Mouse (Mus musculus) hindlimb bud, embryonic 11.5 days (tissue): ENCODE data around the gene Fbxl17.

Experiments used
- DNase-seq: peaks from one replicate; pipeline ENCODE4 v3.0.0-alpha.2; 2012; ENCODE audit warnings: low read depth, low spot score; ENCODE audit errors: extremely low spot score

Gene Fbxl17

GRCm38 (mm10) chr17:63499636-63500155, at the start of gene Fbxl17:
TSS of gene Fbxl17 (minus strand) at chr17:63500017.
- no peak for DNase-seq

GRCm38 (mm10) chr17:63547465-63547864, 47.6 kb upstream of the Fbxl17 start:
- DNase-seq = no peak

DNA sequence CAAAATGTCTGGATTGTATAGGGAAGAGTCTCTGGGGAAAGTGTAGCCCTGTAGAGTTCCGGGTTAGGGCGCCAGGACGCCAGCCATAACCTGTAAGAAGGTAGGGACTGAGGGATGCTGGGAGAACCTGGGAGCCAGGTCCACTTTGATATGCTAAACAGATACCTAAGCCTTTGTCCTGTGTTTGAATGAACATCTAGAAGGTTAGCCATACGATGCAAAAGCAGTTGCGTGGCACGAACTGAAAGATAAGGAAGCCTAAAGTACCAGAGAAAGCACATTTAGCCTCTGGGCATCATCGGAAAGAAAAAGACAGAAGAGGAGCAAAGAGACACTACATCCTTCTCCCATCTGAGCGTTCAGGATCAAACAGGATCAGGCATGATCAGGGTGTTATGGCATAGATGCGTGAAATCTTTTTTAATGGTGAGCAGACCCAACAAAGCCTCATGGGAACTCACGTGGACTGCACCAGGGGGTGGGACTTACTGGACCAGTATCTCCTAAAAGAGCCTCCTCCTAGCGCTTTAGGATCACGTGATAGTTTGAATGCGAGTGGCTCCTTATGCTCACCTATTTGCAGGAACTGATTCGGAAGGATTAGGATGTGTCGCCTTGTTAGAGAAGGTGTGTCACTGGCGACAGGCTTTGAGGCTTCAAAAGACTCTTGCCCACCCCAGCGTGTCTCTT, 34.9 kb upstream of the Fbxl17 start:
- no peak for DNase-seq

DNA sequence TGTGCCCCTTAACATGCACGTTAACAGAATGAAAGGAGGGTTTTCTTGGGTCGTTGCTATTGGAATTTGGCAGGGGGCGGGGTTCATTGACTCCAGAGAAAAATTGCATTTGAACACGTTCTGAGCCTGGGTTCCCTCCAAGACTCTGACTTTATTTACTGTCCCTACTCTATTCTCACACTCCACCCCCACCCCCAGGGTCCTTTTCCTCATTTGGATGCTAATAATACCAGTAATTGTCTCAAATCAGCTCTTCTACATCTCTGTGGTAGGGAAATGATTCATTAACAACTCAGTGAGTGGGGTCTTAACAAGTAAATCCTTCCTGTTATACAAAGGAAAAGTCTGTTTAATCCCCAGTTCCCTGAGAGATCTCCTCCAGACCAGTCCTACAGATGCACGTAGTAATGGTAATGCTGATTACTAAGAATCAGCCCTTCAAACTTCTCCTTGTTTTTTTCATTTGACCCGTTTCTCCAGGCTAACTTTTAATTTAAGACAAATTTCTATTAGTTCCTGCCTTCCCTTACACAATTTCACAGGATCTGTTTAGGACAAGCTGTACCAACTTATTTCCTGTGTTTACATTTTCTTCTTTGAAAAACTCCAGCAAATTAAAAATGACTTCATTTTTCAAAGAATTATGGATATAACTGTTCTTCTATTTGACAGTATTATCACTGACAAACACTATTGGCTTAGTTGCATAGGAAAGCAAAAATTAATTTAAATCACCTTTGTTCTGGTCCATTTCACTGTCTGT, 33.4 kb upstream of the Fbxl17 start:
- DNase-seq = no peak

DNA sequence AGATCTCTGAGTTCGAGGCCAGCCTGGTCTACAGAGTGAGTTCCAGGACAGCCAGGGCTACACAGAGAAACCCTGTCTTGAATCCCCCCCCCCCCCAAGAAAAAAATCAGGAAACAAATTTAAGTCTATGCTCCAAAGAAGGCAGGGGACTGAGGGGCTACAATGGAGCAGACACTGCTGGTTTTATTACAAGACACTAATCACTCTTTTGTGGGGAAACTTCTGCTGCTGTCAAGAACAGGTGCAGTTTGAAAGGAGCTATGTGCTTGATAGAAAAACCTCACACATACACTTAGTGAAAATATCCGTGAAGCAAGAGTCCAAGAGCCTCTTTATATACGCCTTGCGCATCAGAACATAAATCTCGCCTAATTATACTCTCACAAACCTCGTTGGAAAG, 29.7 kb upstream of the Fbxl17 start:
- no peak for DNase-seq

GRCm38 (mm10) chr17:63520691-63521090, 20.9 kb upstream of the Fbxl17 start:
- DNase-seq = no peak

- DNase-seq = no peak
Measured at GRCm38 (mm10) chr17:63510451-63510850, 10.6 kb upstream of the Fbxl17 start.

GRCm38 (mm10) chr17:63501091-63501490, 1.3 kb upstream of the Fbxl17 start:
- no peak for DNase-seq

DNA sequence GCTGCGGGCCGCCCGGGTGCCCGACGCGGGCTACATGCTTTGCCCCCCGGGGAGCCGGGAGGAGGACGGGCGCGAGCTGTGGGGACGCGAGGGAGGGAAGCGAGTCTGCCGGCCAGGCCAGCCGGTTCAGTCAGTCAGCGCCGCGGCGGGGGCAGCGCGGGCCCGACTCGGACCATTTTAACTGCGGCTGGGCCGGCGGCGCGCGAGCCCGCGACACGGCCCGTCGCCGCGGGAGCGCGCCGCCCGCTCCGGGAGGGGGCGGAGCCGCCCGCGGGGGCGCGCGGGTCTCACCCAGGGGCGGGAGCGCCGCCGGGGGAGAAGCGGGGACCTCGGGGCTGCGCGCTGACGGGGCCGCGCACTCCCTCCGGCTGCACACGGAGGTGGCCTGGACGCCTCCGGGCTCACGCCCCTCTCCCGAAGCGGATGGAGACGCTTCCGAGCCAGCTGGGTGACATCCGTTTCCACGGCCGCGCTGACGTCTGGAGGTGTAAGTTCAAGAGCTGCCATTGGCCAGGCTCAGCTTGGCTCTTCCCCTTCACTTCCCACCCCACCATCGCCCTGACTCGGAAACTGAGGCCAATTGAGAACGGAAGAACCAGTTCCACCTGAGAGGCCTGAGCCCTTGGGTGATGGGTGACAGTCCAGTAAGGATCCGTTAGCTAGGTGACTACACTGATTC, 478 bp upstream of the Fbxl17 start:
- DNase-seq = peak; percentile 61

- no peak for DNase-seq
Measured at GRCm38 (mm10) chr17:63498717-63499635, 841 bp downstream of the Fbxl17 start.

GRCm38 (mm10) chr17:63498182-63498716, 1.6 kb downstream of the Fbxl17 start:
- peak; percentile 52 for DNase-seq

- no peak for DNase-seq
Measured at GRCm38 (mm10) chr17:63497206-63497731, 2.5 kb downstream of the Fbxl17 start.

GRCm38 (mm10) chr17:63496153-63496552, 3.7 kb downstream of the Fbxl17 start:
- DNase-seq = no peak

- no peak for DNase-seq
Measured at GRCm38 (mm10) chr17:63493876-63494580, 5.8 kb downstream of the Fbxl17 start.

GRCm38 (mm10) chr17:63493274-63493673, 6.5 kb downstream of the Fbxl17 start:
- no peak for DNase-seq

DNA sequence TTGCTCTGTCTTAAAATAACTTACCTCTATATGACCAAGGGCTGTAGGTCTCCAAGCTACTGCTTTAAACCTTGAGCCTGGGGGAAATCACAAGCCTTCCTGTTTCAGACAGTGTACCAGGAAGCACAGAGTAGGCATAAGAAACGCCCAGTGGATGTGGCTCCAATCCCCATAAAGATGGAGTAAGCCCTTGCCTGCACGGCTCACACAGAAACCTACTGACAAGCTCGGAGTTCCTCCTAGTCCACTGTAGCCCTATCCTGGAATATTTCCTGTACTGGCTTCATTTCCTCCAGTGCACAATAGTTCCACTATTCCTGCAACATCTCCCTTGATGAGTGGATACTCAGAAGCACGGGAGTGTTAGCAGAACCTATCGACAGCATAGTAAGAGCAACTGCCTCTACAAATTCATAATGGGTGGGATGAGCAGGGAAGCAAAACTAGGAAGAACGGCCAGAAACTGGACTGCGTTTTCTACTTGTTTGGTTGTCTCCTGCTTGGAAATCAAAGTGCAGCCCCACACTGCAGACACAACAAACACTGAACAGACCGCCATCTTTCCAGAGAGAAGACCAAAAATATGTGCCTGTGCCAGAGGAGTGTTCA, 7.0 kb downstream of the Fbxl17 start:
- no peak for DNase-seq

DNA sequence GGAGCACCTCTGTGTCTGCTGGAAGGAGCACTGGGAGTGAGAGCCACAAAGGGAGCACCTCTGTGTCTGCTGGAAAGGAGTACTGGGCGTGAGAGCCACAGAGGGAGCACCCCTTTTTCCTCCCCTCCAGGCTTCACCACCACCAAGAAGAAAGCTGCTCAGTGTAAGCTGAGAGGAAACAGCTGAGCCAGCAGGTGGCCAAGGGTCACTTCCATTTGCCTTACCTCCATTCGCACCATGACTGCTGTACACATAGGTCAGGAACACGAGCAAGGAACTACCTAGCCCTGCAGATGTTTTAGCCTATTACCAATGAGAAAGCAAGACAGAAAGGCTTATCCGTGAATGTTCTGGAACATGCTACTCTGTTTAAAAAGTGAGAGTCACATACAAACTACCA, 10.3 kb downstream of the Fbxl17 start:
- no peak for DNase-seq

- DNase-seq = peak; percentile 18
Measured at GRCm38 (mm10) chr17:63467866-63468265, 32.0 kb downstream of the Fbxl17 start.

DNA sequence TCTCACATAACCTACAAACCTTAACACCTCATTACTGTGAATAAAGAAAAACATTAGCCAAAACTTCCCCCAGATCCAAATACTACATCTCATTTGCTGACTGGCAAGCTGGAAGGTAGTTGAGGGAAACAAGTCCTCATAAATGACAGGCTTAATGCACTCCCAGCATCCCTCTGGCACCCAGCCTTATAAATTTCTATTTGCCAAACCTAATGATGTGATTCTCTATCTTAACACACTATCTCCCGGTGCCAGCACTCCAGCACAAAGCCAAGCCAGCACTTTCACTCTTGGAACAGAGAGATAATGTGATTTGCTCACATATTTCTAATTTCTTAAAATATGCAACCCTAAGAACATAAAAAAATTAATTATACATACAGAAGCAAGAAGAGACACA, 34.6 kb downstream of the Fbxl17 start:
- no peak for DNase-seq
